ENCODE assay signal across 8 mouse cellular contexts in genomic region chr12:81631661-81632401, GRCm38 (mm10). TPM values are rescaled to one million over a fixed set of nuclear protein-coding genes. Genes with fewer than 3 reads are reported as not detected.
DNase-seq lines count a peak whose midpoint lies in the region; ATAC-seq and TF ChIP-seq lines count a peak whose summit lies in the region.

No protein-coding gene starts in this region.

- H3K27ac ChIP-seq in kidney, embryonic 14.5 days (ENCODE audit: low read depth, low read length): no peak overlapping the region
- H3K27ac ChIP-seq in forebrain, embryonic 11.5 days (ENCODE audit: low read depth, low read length): peak overlapping the region; percentile 74
- H3K27ac ChIP-seq in intestine, embryonic 14.5 days (ENCODE audit: low read depth): no peak overlapping the region

- 4% methylated on average over 31 of the region's 31 CpGs for WGBS in kidney, embryonic 14.5 days
- WGBS in forebrain, embryonic 11.5 days: 1% methylated on average over 28 of the region's 31 CpGs
- 3% methylated on average over 31 of the region's 31 CpGs for WGBS in intestine, embryonic 14.5 days
- WGBS in lung, adult 2 months: 3% methylated on average over 31 of the region's 31 CpGs

- TF ChIP-seq CTCF in lung, adult 2 months (IDR thresholded peaks at IDR 0.05; ENCODE audit: insufficient read depth, low read length): no peak

- TF ChIP-seq POLR2A in lung, adult 2 months (IDR thresholded peaks at IDR 0.05; ENCODE audit: borderline replicate concordance, extremely low read depth, low read depth, low read length): no peak

- H3K4me1 ChIP-seq in kidney, embryonic 14.5 days (ENCODE audit: control insufficient read depth, insufficient read depth, low read length): peaks cover 6% of the 10 kb centered on the region; the same call in 1 of the 2 replicates
- no peaks in the 10 kb centered on the region; the same call in 1 of the 2 replicates for H3K4me1 ChIP-seq in forebrain, embryonic 11.5 days (replicated peaks; ENCODE audit: control insufficient read depth, insufficient read depth, low read length)
- peaks cover 5% of the 10 kb centered on the region; the same call in 1 of the 2 replicates for H3K4me1 ChIP-seq in intestine, embryonic 14.5 days (replicated peaks; ENCODE audit: control insufficient read depth, insufficient read depth, low read length)
- H3K4me1 ChIP-seq in lung, adult 2 months (ENCODE audit: control insufficient read depth, insufficient read depth, low read length): no peaks in the 10 kb centered on the region

- peak; percentile 39; the same call in 1 of the 2 replicates for ATAC-seq in kidney, embryonic 14.5 days (ENCODE audit: low FRiP score, low TSS enrichment)
- peak; percentile 19 for ATAC-seq in forebrain, embryonic 11.5 days (replicated peaks; ENCODE audit: low FRiP score)
- no peak for ATAC-seq in intestine, embryonic 14.5 days (replicated peaks; ENCODE audit: low FRiP score, low TSS enrichment, low read depth)

- DNase-seq in kidney, adult 8-10 months: no peak
- peak; percentile 17 for DNase-seq in adrenal gland, adult 2 months
- DNase-seq in forebrain, embryonic 11.5 days (ENCODE audit: low spot score): peak; percentile 79
- DNase-seq in intestine, embryonic 14.5 days (ENCODE audit: low spot score): no peak
- DNase-seq in lung, adult 2 months: peak; percentile 42
- peak; percentile 39 to 44 for DNase-seq in right cerebral cortex, adult 2 months (ENCODE audit: low spot score in 2 of 2)
- no peak for DNase-seq in natural killer cell, adult 2 months (ENCODE audit: low spot score in 2 of 2)

- H3K4me2 ChIP-seq in kidney, embryonic 14.5 days (replicated peaks; ENCODE audit: low read depth, low read length): peak overlapping the region; percentile 98
- H3K4me2 ChIP-seq in forebrain, embryonic 11.5 days (ENCODE audit: low read depth, low read length, severe bottlenecking): peak overlapping the region; percentile 93
- peak overlapping the region; percentile 93 for H3K4me2 ChIP-seq in intestine, embryonic 14.5 days (ENCODE audit: low read length)

- peak overlapping the region; percentile 54 for H3K9ac ChIP-seq in kidney, embryonic 14.5 days (ENCODE audit: low read depth, low read length)
- peak overlapping the region; percentile 86 for H3K9ac ChIP-seq in forebrain, embryonic 11.5 days (ENCODE audit: low read length)
- peak overlapping the region; percentile 44 for H3K9ac ChIP-seq in intestine, embryonic 14.5 days (ENCODE audit: low read length)

- H3K9me3 ChIP-seq in kidney, embryonic 14.5 days (ENCODE audit: control insufficient read depth, low read length): no peaks in the 10 kb centered on the region
- no peaks in the 10 kb centered on the region for H3K9me3 ChIP-seq in forebrain, embryonic 11.5 days (ENCODE audit: control insufficient read depth, low read length)
- H3K9me3 ChIP-seq in intestine, embryonic 14.5 days (ENCODE audit: control insufficient read depth, low read length): no peaks in the 10 kb centered on the region

- no peaks in the 10 kb centered on the region for H3K36me3 ChIP-seq in kidney, embryonic 14.5 days (ENCODE audit: control insufficient read depth, insufficient read depth, low read length)
- H3K36me3 ChIP-seq in forebrain, embryonic 11.5 days (ENCODE audit: control insufficient read depth, insufficient read depth, low read length): no peaks in the 10 kb centered on the region
- no peaks in the 10 kb centered on the region for H3K36me3 ChIP-seq in intestine, embryonic 14.5 days (ENCODE audit: control insufficient read depth, insufficient read depth, low read length)

- peaks cover 65% of the 10 kb centered on the region for H3K27me3 ChIP-seq in kidney, embryonic 14.5 days (ENCODE audit: control insufficient read depth, insufficient read depth, low read length)
- no peaks in the 10 kb centered on the region for H3K27me3 ChIP-seq in forebrain, embryonic 11.5 days (ENCODE audit: control insufficient read depth, insufficient read depth, low read length)
- peaks cover 60% of the 10 kb centered on the region for H3K27me3 ChIP-seq in intestine, embryonic 14.5 days (replicated peaks; ENCODE audit: control insufficient read depth, insufficient read depth, low read length)

- H3K4me3 ChIP-seq in kidney, embryonic 14.5 days (ENCODE audit: low read length): peak overlapping the region; percentile 59
- H3K4me3 ChIP-seq in forebrain, embryonic 11.5 days (ENCODE audit: low read depth, low read length): peak overlapping the region; percentile 69
- peak overlapping the region; percentile 47 for H3K4me3 ChIP-seq in intestine, embryonic 14.5 days (ENCODE audit: low read depth, low read length)
- peak overlapping the region; percentile 56 for H3K4me3 ChIP-seq in lung, adult 2 months (replicated peaks; ENCODE audit: extremely low read depth, low read depth, low read length)

RNA-seq across cellular contexts. Expression of gene Ttc9, which starts 0.8 kb away (rescaled TPM):
- 0.55 and 1.2 TPM in 2 replicates for polyA plus RNA-seq in kidney, embryonic 14.5 days (2014; fragmentation: Nextera tagmentation; extraction: Ambion mirVana)
- 1 to 10 TPM; 3.7 to 3.8 TPM for total RNA-seq in adrenal gland, adult 2 months (2021)
- 0.73 TPM in 2 replicates for polyA plus RNA-seq in adrenal gland, adult 2 months (2012; rRNA removed)
- polyA plus RNA-seq in forebrain, embryonic 11.5 days (2014; fragmentation: Nextera tagmentation; extraction: Ambion mirVana): 2.9 and 3.1 TPM in 2 replicates
- polyA plus RNA-seq in intestine, embryonic 14.5 days (2014; fragmentation: Nextera tagmentation; extraction: Ambion mirVana): 1.3 and 1.4 TPM in 2 replicates
- polyA plus RNA-seq in lung, adult 2 months (2012; rRNA removed): 10.2 and 12.8 TPM in 2 replicates

RNA-seq across cellular contexts. Expression of gene Med6, which starts 37.0 kb away (rescaled TPM):
- 72.3 and 95.9 TPM in 2 replicates for polyA plus RNA-seq in kidney, embryonic 14.5 days (2014; fragmentation: Nextera tagmentation; extraction: Ambion mirVana)
- 10 to 100 TPM; 22.3 to 27.3 TPM for total RNA-seq in adrenal gland, adult 2 months (2021)
- 1.2 and 1.4 TPM in 2 replicates for polyA plus RNA-seq in adrenal gland, adult 2 months (2012; rRNA removed)
- 72.3 and 81.1 TPM in 2 replicates for polyA plus RNA-seq in forebrain, embryonic 11.5 days (2014; fragmentation: Nextera tagmentation; extraction: Ambion mirVana)
- polyA plus RNA-seq in intestine, embryonic 14.5 days (2014; fragmentation: Nextera tagmentation; extraction: Ambion mirVana): 70.0 and 73.2 TPM in 2 replicates
- polyA plus RNA-seq in lung, adult 2 months (2012; rRNA removed): 3.7 and 8.4 TPM in 2 replicates

Comparison
In these comparisons a context has a peak if more than half of its experiments do, and no peak if none do; other contexts are left out.
1. DNase-seq: peak in adrenal gland, adult 2 months (single experiment), forebrain, embryonic 11.5 days (single experiment), lung, adult 2 months (single experiment) and right cerebral cortex, adult 2 months (2 of 2); none in kidney, adult 8-10 months (0 of 2), intestine, embryonic 14.5 days (single experiment) and natural killer cell, adult 2 months (0 of 2).
2. Peak in every context shown above with its lines, with median percentiles within 50 percentile points of each other: H3K4me2 ChIP-seq, H3K4me3 ChIP-seq and H3K9ac ChIP-seq.